Mouse (Mus musculus): ENCODE measurements around the gene Hoxa10.

GRCm38 (mm10) chr6:52275563-52276280 lies 35.1 kb upstream of the Hoxa10 start:
- TF ChIP-seq CTCF (IDR thresholded peaks at IDR 0.05) = no peak
- TF ChIP-seq EP300 (IDR thresholded peaks at IDR 0.05) = no peak
